Mouse (Mus musculus) kidney, adult 2 months (tissue): ENCODE data around the gene Olfr420. TPM values are rescaled to one million over a fixed set of nuclear protein-coding genes. Genes with fewer than 3 reads are reported as not detected.

Source experiments
- DNase-seq: peaks from one replicate; pipeline ENCODE4 v3.0.0; 2021
- H3K27ac ChIP-seq: fragments of 200-500 bp; 2 replicates; pipeline ENCODE4 v1.5.1; 2012; ENCODE audit warnings: low read depth, low read length, control low read depth, inconsistent platforms; ENCODE audit not compliant: insufficient read depth
- H3K27me3 ChIP-seq: fragments of 200-500 bp; replicated peaks from 2 replicates; pipeline ENCODE4 v1.6.1; 2012; ENCODE audit warnings: mild to moderate bottlenecking, moderate library complexity, low read length, inconsistent platforms; ENCODE audit not compliant: control insufficient read depth, insufficient read depth
- H3K36me3 ChIP-seq: fragments of 200-500 bp; 2 replicates; pipeline ENCODE4 v1.6.1; 2012; ENCODE audit warnings: mild to moderate bottlenecking, moderate library complexity, low read length, inconsistent platforms; ENCODE audit not compliant: control insufficient read depth, insufficient read depth
- H3K4me1 ChIP-seq: fragments of 200-500 bp; 2 replicates; pipeline ENCODE4 v1.6.1; 2011; ENCODE audit warnings: low read length; ENCODE audit not compliant: control insufficient read depth, insufficient read depth
- H3K4me3 ChIP-seq: fragments of 200-500 bp; 2 replicates; pipeline ENCODE4 v1.5.1; 2011; ENCODE audit warnings: mild to moderate bottlenecking, low read depth, low read length, control low read depth; ENCODE audit not compliant: insufficient read depth
- CTCF ChIP-seq: fragments of 200-500 bp; conservative IDR thresholded peaks from 2 replicates; pipeline ENCODE4 v1.5.1; 2011; ENCODE audit warnings: low read depth, mild to moderate bottlenecking, control low read depth, low read length, moderate library complexity, mixed read lengths; ENCODE audit not compliant: insufficient read depth, insufficient read length
- POLR2A ChIP-seq: fragments of 200-500 bp; IDR thresholded peaks from one replicate; pipeline ENCODE4 v1.6.1; 2011; ENCODE audit warnings: low read depth, low read length, control low read depth
- WGBS: fragments of 180-500 bp; shearing (Covaris S2); methylation state at CpG from one replicate; pipeline ENCODE4 v1.1.7; 2018; 5-methylcytosine and 5-hydroxymethylcytosine counted together
- polyA plus RNA-seq: library from polyadenylated mRNA; depleted of rRNA; stranded (reverse); fragments of >200 nt; gene quantifications from 2 replicates; pipeline ENCODE4 v1.2.3, GENCODE M21; 2012; rRNA removed

Olfr420 gene
- polyA plus RNA-seq, 1 experiment: not detected

- Histone ChIP-seq H3K36me3 (no peaks in the 10 kb centered on the region), H3K4me3 (no peak overlapping the region), H3K27me3 (no peaks in the 10 kb centered on the region), H3K4me1 (no peaks in the 10 kb centered on the region), H3K27ac (no peak overlapping the region)
- DNase-seq: no peak
- TF ChIP-seq POLR2A (no peak), CTCF (no peak)
- 76% methylated on average over 1 of the region's 1 CpGs for WGBS
Measured at GRCm38 (mm10) chr1:174158512-174158911, 3.1 kb downstream of the Olfr420 start.

- Histone ChIP-seq H3K4me3 (no peak overlapping the region), H3K27ac (no peak overlapping the region), H3K27me3 (no peaks in the 10 kb centered on the region), H3K36me3 (no peaks in the 10 kb centered on the region), H3K4me1 (no peaks in the 10 kb centered on the region)
- 88% methylated on average over 10 of the region's 10 CpGs for WGBS
- TF ChIP-seq POLR2A: no peak
- TF ChIP-seq CTCF: no peak
- DNase-seq: no peak
Measured at GRCm38 (mm10) chr1:174159095-174159494, 3.7 kb downstream of the Olfr420 start.

- Histone ChIP-seq H3K27ac (no peak overlapping the region), H3K4me1 (no peaks in the 10 kb centered on the region), H3K4me3 (no peak overlapping the region), H3K36me3 (no peaks in the 10 kb centered on the region), H3K27me3 (no peaks in the 10 kb centered on the region)
- TF ChIP-seq CTCF (no peak), POLR2A (no peak)
- no peak for DNase-seq
Measured at GRCm38 (mm10) chr1:174169024-174169423, 13.6 kb downstream of the Olfr420 start.

- no peak overlapping the region for H3K4me3 ChIP-seq
- no peaks in the 10 kb centered on the region for H3K36me3 ChIP-seq
- TF ChIP-seq POLR2A (no peak), CTCF (no peak)
- no peak overlapping the region for H3K27ac ChIP-seq
- 68% methylated on average over 5 of the region's 5 CpGs for WGBS
- no peaks in the 10 kb centered on the region for H3K27me3 ChIP-seq
- H3K4me1 ChIP-seq: no peaks in the 10 kb centered on the region
- DNase-seq: no peak
Measured at GRCm38 (mm10) chr1:174170706-174171501, 15.5 kb downstream of the Olfr420 start.

GRCm38 (mm10) chr1:174171537-174171936 is 16.1 kb downstream of the Olfr420 start:
- no peaks in the 10 kb centered on the region for H3K27me3 ChIP-seq
- no peak overlapping the region for H3K4me3 ChIP-seq
- no peaks in the 10 kb centered on the region for H3K36me3 ChIP-seq
- H3K27ac ChIP-seq: no peak overlapping the region
- WGBS: 47% methylated on average over 2 of the region's 2 CpGs
- DNase-seq: no peak
- H3K4me1 ChIP-seq: no peaks in the 10 kb centered on the region
- TF ChIP-seq POLR2A (no peak), CTCF (no peak)

GRCm38 (mm10) chr1:174172605-174173004 is 17.2 kb downstream of the Olfr420 start, which contains the start of gene Spta1:
TSS of gene Spta1 (plus strand) at chr1:174172776.
- Histone ChIP-seq H3K36me3 (no peaks in the 10 kb centered on the region), H3K4me1 (no peaks in the 10 kb centered on the region), H3K27me3 (no peaks in the 10 kb centered on the region), H3K4me3 (no peak within 1 kb of the TSS), H3K27ac (no peak within 1 kb of the TSS)
- no peak for DNase-seq
- no peak for TF ChIP-seq CTCF
- no peak for TF ChIP-seq POLR2A
- 56% methylated on average over 3 of the region's 3 CpGs for WGBS

GRCm38 (mm10) chr1:174204699-174205098 is 49.3 kb downstream of the Olfr420 start:
- TF ChIP-seq POLR2A: no peak
- no peak for TF ChIP-seq CTCF
- Histone ChIP-seq H3K4me1 (no peaks in the 10 kb centered on the region), H3K4me3 (no peak overlapping the region), H3K27me3 (no peaks in the 10 kb centered on the region), H3K27ac (no peak overlapping the region), H3K36me3 (no peaks in the 10 kb centered on the region)
- no peak for DNase-seq
- WGBS: 72% methylated on average over 7 of the region's 7 CpGs

Other genes starting within 250 kb of the Olfr420 start
- gene Ifi211, start 242.6 kb upstream of the Olfr420 start, polyA plus RNA-seq: 0.65 and 0.77 TPM in 2 replicates
- gene Mndal, start 213.1 kb upstream of the Olfr420 start, polyA plus RNA-seq: 4.9 and 6.2 TPM in 2 replicates
- 5.9 and 9.9 TPM in 2 replicates for gene Ifi203, start 213.0 kb upstream of the Olfr420 start, polyA plus RNA-seq
- not detected in 2 replicates for gene Ifi202b, start 172.9 kb upstream of the Olfr420 start, polyA plus RNA-seq
- 0.26 and 0.64 TPM in 2 replicates for gene Ifi205, start 123.8 kb upstream of the Olfr420 start, polyA plus RNA-seq
- gene Olfr433, start 114.9 kb upstream of the Olfr420 start, polyA plus RNA-seq: 0.03 and 0.04 TPM in 2 replicates
- gene Olfr432, start 106.4 kb upstream of the Olfr420 start, polyA plus RNA-seq: not detected in 2 replicates
- not detected in 2 replicates for gene Olfr430, start 89.0 kb upstream of the Olfr420 start, polyA plus RNA-seq
- gene Olfr429, start 71.3 kb upstream of the Olfr420 start, polyA plus RNA-seq: not detected in 2 replicates
- gene Olfr427, start 58.7 kb upstream of the Olfr420 start, polyA plus RNA-seq: not detected in 2 replicates
- not detected in 2 replicates for gene Olfr231, start 34.5 kb upstream of the Olfr420 start, polyA plus RNA-seq
- gene Olfr424, start 24.1 kb upstream of the Olfr420 start, polyA plus RNA-seq: not detected in 2 replicates
- 0.01 and 0.02 TPM in 2 replicates for gene Spta1, start 17.1 kb downstream of the Olfr420 start, polyA plus RNA-seq
- gene Olfr419, start 96.4 kb downstream of the Olfr420 start, polyA plus RNA-seq: not detected in 2 replicates
- not detected in 2 replicates for gene Mptx1, start 174.9 kb downstream of the Olfr420 start, polyA plus RNA-seq
- not detected in 2 replicates for gene Olfr417, start 209.5 kb downstream of the Olfr420 start, polyA plus RNA-seq
- gene Olfr248, start 235.4 kb downstream of the Olfr420 start, polyA plus RNA-seq: not detected in 2 replicates